Mouse (Mus musculus) kidney, postnatal 0 days (tissue): ENCODE data around the gene Amdhd1. TPM values are rescaled to one million over a fixed set of nuclear protein-coding genes. Genes with fewer than 3 reads are reported as not detected.

Source experiments
- ATAC-seq: fragments of 200-750 bp; cut with Nextera tagmentation; replicated peaks from 2 replicates; pipeline ENCODE4 v1.8.0; 2017; ENCODE audit warnings: low read depth, moderate number of reproducible peaks, moderate TSS enrichment, moderate library complexity; ENCODE audit not compliant: low FRiP score
- DNase-seq: peaks from one replicate; pipeline ENCODE4 v3.0.0-alpha.2; 2016; ENCODE audit warnings: low spot score
- H3K27ac ChIP-seq: fragments of 300-500 bp; sonication (generic); 2 replicates; pipeline ENCODE4 v1.5.1; 2014; ENCODE audit warnings: mild to moderate bottlenecking
- H3K27me3 ChIP-seq: fragments of 300-500 bp; sonication (generic); 2 replicates; pipeline ENCODE4 v1.6.1; 2014; ENCODE audit warnings: low read length, mixed read lengths; ENCODE audit not compliant: insufficient read depth
- H3K36me3 ChIP-seq: fragments of 300-500 bp; sonication (generic); 2 replicates; pipeline ENCODE4 v1.6.1; 2014; ENCODE audit warnings: low read length, mixed read lengths; ENCODE audit not compliant: insufficient read depth
- H3K4me1 ChIP-seq: fragments of 300-500 bp; sonication (generic); replicated peaks from 2 replicates; pipeline ENCODE4 v1.6.1; 2014; ENCODE audit warnings: antibody characterized with exemption, low read length, mixed read lengths; ENCODE audit not compliant: insufficient read depth
- H3K4me2 ChIP-seq: fragments of 300-500 bp; sonication (generic); 2 replicates; pipeline ENCODE4 v1.6.1; 2014; ENCODE audit warnings: mild to moderate bottlenecking, low read length, moderate library complexity, mixed read lengths
- H3K4me3 ChIP-seq: fragments of 300-500 bp; sonication (generic); replicated peaks from 2 replicates; pipeline ENCODE4 v1.5.1; 2014; ENCODE audit warnings: low read depth, low read length
- H3K9ac ChIP-seq: fragments of 300-500 bp; sonication (generic); 2 replicates; pipeline ENCODE4 v1.6.1; 2014; ENCODE audit warnings: low read depth, low read length
- H3K9me3 ChIP-seq: fragments of 300-500 bp; sonication (generic); replicated peaks from 2 replicates; pipeline ENCODE4 v1.6.1; 2016; ENCODE audit warnings: low read length, inconsistent platforms, mixed read lengths
- CTCF ChIP-seq: IDR thresholded peaks from 2 replicates; pipeline ENCODE4 v1.5.1; 2016; ENCODE audit warnings: antibody characterized with exemption, low read depth, mild to moderate bottlenecking, moderate library complexity
- WGBS: fragments of 180-500 bp; shearing (Covaris S2); extraction: QIAGEN DNeasy Blood & Tissue Kit; methylation state at CpG from one replicate; pipeline ENCODE4 v1.1.7; 2014; 5-methylcytosine and 5-hydroxymethylcytosine counted together
- polyA plus RNA-seq: library from polyadenylated mRNA; unstranded; fragments of >200 nt; fragmentation: Nextera tagmentation; extraction: Ambion mirVana; gene quantifications from 2 replicates; pipeline ENCODE4 v1.2.1, GENCODE M21; 2015

Gene Amdhd1
- polyA plus RNA-seq, 1 experiment from 2014 or later, result 2.8 TPM

DNA sequence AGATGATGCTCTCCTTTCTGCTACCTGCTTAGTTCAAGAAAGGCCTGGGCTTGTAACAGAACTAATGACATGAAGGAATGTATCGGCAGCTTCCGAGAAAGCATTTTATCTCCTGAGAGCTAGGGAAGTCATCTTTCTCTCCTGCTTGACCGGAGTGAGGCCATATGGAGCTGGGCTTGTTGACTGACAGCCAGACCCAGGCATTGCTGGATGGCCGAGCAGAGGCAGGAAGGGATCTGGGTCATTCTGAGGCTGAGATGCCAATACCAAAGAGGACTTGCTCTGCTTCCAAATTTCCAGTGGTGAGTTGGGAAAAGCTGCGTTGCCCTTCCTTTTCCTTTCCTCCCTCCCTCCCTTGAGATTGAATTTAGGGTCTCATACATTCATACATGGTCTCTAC lies 20.1 kb downstream of the Amdhd1 start:
- ATAC-seq, result no peak
- no peak for TF ChIP-seq CTCF
- Histone ChIP-seq H3K27me3 (no peaks in the 10 kb centered on the region), H3K27ac (no peak overlapping the region), H3K4me1 (no peaks in the 10 kb centered on the region), H3K9me3 (no peaks in the 10 kb centered on the region), H3K4me2 (no peak overlapping the region), H3K9ac (no peak overlapping the region), H3K4me3 (no peak overlapping the region), H3K36me3 (no peaks in the 10 kb centered on the region)
- WGBS, result 81% methylated on average over 5 of the region's 5 CpGs
- no peak for DNase-seq

DNA sequence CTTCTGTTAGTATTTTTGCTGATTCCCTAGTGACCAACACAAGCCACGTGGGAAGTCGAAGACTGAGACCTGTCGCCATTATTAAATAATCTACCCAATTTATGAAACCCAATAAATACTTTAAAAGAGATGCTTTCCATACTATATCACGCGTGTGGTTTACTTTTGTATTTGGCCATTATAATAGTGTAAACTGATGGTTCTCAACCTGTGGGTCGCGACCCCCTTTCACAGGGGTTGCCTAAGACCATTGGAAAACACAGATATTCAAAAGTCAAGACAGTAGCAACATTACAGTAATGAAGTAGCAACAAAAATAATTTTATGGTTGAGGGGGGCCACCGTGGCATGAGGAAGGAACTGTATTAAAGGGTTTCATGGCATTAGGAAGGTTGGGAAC lies 20.7 kb downstream of the Amdhd1 start:
- Histone ChIP-seq H3K4me3 (no peak overlapping the region), H3K9me3 (no peaks in the 10 kb centered on the region), H3K27ac (no peak overlapping the region), H3K4me1 (no peaks in the 10 kb centered on the region), H3K27me3 (no peaks in the 10 kb centered on the region), H3K9ac (no peak overlapping the region), H3K36me3 (no peaks in the 10 kb centered on the region), H3K4me2 (no peak overlapping the region)
- DNase-seq (no peak), ATAC-seq (no peak)
- no peak for TF ChIP-seq CTCF
- WGBS, result 94% methylated on average over 8 of the region's 8 CpGs

DNA sequence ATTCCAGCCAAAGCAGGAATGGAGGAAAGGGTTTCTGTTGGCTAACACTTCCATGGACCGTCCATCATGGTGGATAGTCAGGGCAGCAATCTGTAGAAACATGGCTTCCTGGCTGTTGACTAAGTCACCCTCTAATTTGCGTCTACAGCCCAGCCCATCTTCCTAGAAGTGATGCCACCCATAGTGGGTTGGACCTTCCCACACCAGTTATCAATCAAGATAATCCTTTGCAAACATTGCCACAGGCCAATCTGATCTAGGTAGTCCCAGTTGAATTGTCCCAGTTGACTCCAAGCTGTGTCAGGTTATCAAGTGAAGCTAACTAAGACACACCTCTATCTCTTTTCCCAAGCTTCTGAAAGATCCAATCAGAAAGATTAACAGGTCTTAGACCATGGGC lies 21.2 kb downstream of the Amdhd1 start:
- H3K27ac ChIP-seq, result no peak overlapping the region
- no peaks in the 10 kb centered on the region for H3K27me3 ChIP-seq
- H3K4me3 ChIP-seq, result no peak overlapping the region
- TF ChIP-seq CTCF, result no peak
- no peak overlapping the region for H3K4me2 ChIP-seq
- H3K9me3 ChIP-seq, result no peaks in the 10 kb centered on the region
- DNase-seq (no peak), ATAC-seq (no peak)
- H3K36me3 ChIP-seq, result no peaks in the 10 kb centered on the region
- WGBS, result 94% methylated on average over 2 of the region's 2 CpGs
- no peaks in the 10 kb centered on the region for H3K4me1 ChIP-seq
- no peak overlapping the region for H3K9ac ChIP-seq

DNA sequence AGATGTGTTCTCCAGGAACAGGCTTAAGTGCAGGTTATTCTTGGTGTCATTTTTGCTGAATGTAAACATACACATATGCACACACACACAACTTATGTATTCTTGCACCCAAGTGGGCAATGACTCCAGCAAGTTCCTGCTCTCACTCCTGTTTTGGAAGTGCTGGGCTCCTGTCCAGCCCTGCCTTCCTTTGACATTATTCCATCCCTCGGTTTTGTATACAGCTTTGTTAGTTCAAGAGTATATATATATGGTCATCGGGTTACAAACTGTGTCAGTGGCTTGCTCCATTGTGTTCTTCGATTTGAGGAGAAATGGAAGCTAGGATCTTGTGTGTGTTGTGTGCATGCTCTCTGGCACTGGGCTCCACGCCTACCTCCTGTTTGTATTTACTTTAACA lies 21.6 kb downstream of the Amdhd1 start:
- H3K4me2 ChIP-seq, result no peak overlapping the region
- 83% methylated on average over 4 of the region's 4 CpGs for WGBS

DNA sequence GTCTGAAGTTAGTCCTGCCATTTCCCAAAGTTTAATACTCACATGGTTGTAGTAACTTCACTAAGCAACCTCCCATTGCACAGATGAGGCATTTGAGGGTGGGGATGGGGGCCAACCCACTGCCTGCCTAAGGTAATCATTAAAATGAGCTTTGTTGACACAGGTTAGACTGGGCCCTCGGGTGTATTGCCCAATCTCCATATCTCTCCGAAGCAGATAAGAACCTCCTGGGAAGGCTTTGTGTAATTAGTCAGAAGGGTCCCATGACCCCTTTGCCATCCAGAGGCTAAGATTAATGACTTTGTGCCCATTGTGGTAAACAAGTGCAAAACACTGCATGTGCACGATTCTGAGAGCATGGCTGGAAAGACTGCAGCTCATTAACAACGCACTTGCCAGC lies 22.1 kb downstream of the Amdhd1 start:
- TF ChIP-seq CTCF, result no peak
- H3K27ac ChIP-seq, result no peak overlapping the region
- H3K4me2 ChIP-seq, result no peak overlapping the region
- WGBS, result 60% methylated on average over 4 of the region's 4 CpGs
- H3K36me3 ChIP-seq, result no peaks in the 10 kb centered on the region
- H3K9ac ChIP-seq, result no peak overlapping the region
- DNase-seq (no peak), ATAC-seq (no peak)
- H3K4me3 ChIP-seq, result no peak overlapping the region
- no peaks in the 10 kb centered on the region for H3K27me3 ChIP-seq
- H3K9me3 ChIP-seq, result no peaks in the 10 kb centered on the region
- H3K4me1 ChIP-seq, result no peaks in the 10 kb centered on the region

More for the DNA sequence above, 21.6 kb downstream of the Amdhd1 start:
- no peak overlapping the region for H3K4me3 ChIP-seq
- no peak overlapping the region for H3K27ac ChIP-seq
- no peaks in the 10 kb centered on the region for H3K9me3 ChIP-seq
- no peak for ATAC-seq
- no peaks in the 10 kb centered on the region for H3K36me3 ChIP-seq
- H3K9ac ChIP-seq, result no peak overlapping the region
- no peak for DNase-seq
- no peaks in the 10 kb centered on the region for H3K27me3 ChIP-seq
- no peaks in the 10 kb centered on the region for H3K4me1 ChIP-seq
- no peak for TF ChIP-seq CTCF

DNA sequence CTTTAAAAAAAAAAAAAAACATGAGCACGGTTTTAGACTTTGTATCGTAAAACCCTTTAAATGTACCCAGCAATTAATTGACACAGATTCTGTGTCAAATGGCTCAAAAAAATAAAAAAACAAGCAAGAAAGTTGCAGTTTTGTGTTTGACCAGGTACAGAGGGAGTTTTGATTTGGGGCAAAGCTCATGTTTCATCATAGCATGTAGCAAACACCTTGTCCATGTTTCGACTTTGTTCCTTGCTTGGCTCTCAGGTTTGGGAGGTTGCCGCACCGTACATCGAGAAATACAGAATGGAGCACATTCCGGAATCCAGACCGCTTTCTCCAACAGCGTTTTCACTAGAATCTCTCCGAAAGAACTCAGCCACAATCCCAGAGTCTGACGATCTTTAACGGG lies 23.9 kb downstream of the Amdhd1 start:
- no peak overlapping the region for H3K9ac ChIP-seq
- DNase-seq, result no peak
- H3K4me3 ChIP-seq, result no peak overlapping the region
- H3K4me1 ChIP-seq, result no peaks in the 10 kb centered on the region
- no peaks in the 10 kb centered on the region for H3K9me3 ChIP-seq
- no peaks in the 10 kb centered on the region for H3K27me3 ChIP-seq
- TF ChIP-seq CTCF, result no peak
- no peak overlapping the region for H3K27ac ChIP-seq
- no peak for ATAC-seq
- no peaks in the 10 kb centered on the region for H3K36me3 ChIP-seq
- WGBS, result 76% methylated on average over 12 of the region's 12 CpGs
- no peak overlapping the region for H3K4me2 ChIP-seq

DNA sequence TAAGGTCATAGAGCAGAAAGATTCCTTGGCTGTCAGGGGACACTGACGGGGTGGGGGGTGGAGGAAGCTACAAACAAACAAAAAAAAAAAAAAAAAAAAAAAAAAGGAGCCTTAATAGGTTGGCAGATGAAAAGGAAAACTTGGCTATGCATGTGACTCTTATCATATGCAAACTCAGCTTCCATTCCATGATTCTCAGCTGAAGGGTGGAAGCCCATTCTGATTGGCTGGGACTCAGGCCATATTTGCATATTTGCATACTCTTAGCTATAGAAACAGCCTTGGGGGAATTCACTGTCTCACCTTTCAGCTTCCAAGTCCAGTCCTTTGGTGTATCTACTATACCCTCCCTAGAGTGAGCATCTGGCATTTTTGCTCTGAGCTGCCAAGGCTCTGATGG lies 24.4 kb downstream of the Amdhd1 start:
- H3K4me2 ChIP-seq, result no peak overlapping the region
- no peak for ATAC-seq
- DNase-seq, result peak; percentile 9
- H3K27me3 ChIP-seq, result no peaks in the 10 kb centered on the region
- no peak for TF ChIP-seq CTCF
- no peak overlapping the region for H3K27ac ChIP-seq
- WGBS, result 21% methylated on average over 1 of the region's 1 CpGs
- H3K36me3 ChIP-seq, result no peaks in the 10 kb centered on the region
- H3K4me3 ChIP-seq, result no peak overlapping the region
- H3K9me3 ChIP-seq, result no peaks in the 10 kb centered on the region
- no peaks in the 10 kb centered on the region for H3K4me1 ChIP-seq
- no peak overlapping the region for H3K9ac ChIP-seq
